Mouse (Mus musculus): ENCODE measurements around the gene Svep1.

DNA sequence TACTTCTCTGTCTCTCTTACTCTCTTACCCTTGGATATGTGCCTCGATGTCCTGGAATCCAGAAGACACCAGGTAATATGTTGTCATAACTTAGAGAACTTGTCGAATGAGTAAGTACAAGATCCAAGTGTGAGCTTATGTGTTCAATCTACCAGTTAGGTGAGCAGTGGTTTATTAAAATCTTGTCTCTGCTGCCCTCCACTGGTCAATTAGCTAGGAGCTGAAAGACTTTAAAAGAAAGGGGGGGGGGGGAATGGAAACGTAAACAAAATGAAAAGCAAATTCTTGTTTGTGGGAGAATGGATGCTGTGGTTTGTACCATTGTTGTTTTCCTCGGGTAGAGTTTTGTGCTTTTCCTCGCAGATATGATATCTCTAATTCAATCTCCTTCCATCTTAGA lies 46.8 kb upstream of the Svep1 start:
- no peak for TF ChIP-seq CTCF (IDR thresholded peaks at IDR 0.05; ENCODE audit: insufficient read depth, low read depth, low read length)
- TF ChIP-seq POLR2A (IDR thresholded peaks at IDR 0.05; ENCODE audit: insufficient read depth, low read depth, low read length): no peak
